Mouse (Mus musculus): Measurements from ENCODE around the gene Grasp. TPM values are rescaled to one million over a fixed set of nuclear protein-coding genes. Genes with fewer than 3 reads are reported as not detected.

Gene Grasp
- polyA plus RNA-seq, 1 experiment from 2014 or later = 6.9 TPM

- Histone ChIP-seq H3K4me3 (peak within 1 kb of the TSS; percentile 60), H3K9ac (peak within 1 kb of the TSS; percentile 72), H3K36me3 (no peaks in the 10 kb centered on the region), H3K4me2 (peak within 1 kb of the TSS; percentile 94), H3K27ac (peak within 1 kb of the TSS; percentile 30; the same call in 1 of the 2 replicates), H3K9me3 (no peaks in the 10 kb centered on the region), H3K4me1 (peaks cover 12% of the 10 kb centered on the region), H3K27me3 (no peaks in the 10 kb centered on the region)
- peak; percentile 80 for ATAC-seq (ENCODE audit: borderline replicate concordance, extremely low read depth, low FRiP score, low TSS enrichment)
- 1% methylated on average over 77 of the region's 82 CpGs for WGBS
These were observed 30.2 kb downstream of the Grasp start, which contains the start of gene Nr4a1 for GRCm38 (mm10) chr15:101253886-101254795. Nr4a1 (plus strand) TSS chr15:101254269.

GRCm38 (mm10) chr15:101255842-101256462, 32.0 kb downstream of the Grasp start:
- H3K36me3 ChIP-seq = no peaks in the 10 kb centered on the region
- H3K9ac ChIP-seq = no peak overlapping the region
- H3K9me3 ChIP-seq = no peaks in the 10 kb centered on the region
- ATAC-seq (ENCODE audit: borderline replicate concordance, extremely low read depth, low FRiP score, low TSS enrichment) = no peak
- no peak overlapping the region for H3K4me3 ChIP-seq
- no peaks in the 10 kb centered on the region for H3K27me3 ChIP-seq
- WGBS = 82% methylated on average over 7 of the region's 7 CpGs
- peaks cover 26% of the 10 kb centered on the region for H3K4me1 ChIP-seq
- no peak overlapping the region for H3K27ac ChIP-seq
- H3K4me2 ChIP-seq = no peak overlapping the region

GRCm38 (mm10) chr15:101256463-101257206, 32.6 kb downstream of the Grasp start:
- Histone ChIP-seq H3K9ac (no peak overlapping the region), H3K9me3 (no peaks in the 10 kb centered on the region), H3K27ac (no peak overlapping the region), H3K4me3 (no peak overlapping the region), H3K4me1 (peaks cover 33% of the 10 kb centered on the region), H3K27me3 (no peaks in the 10 kb centered on the region), H3K4me2 (no peak overlapping the region), H3K36me3 (no peaks in the 10 kb centered on the region)
- 69% methylated on average over 14 of the region's 14 CpGs for WGBS
- no peak for ATAC-seq (ENCODE audit: borderline replicate concordance, extremely low read depth, low FRiP score, low TSS enrichment)

- H3K9ac ChIP-seq = no peak overlapping the region
- H3K4me2 ChIP-seq = no peak overlapping the region
- no peak overlapping the region for H3K4me3 ChIP-seq
- H3K36me3 ChIP-seq = no peaks in the 10 kb centered on the region
- H3K27ac ChIP-seq = no peak overlapping the region
- no peaks in the 10 kb centered on the region for H3K27me3 ChIP-seq
- WGBS = 78% methylated on average over 11 of the region's 11 CpGs
- no peak for ATAC-seq (ENCODE audit: borderline replicate concordance, extremely low read depth, low FRiP score, low TSS enrichment)
- peaks cover 46% of the 10 kb centered on the region for H3K4me1 ChIP-seq
- H3K9me3 ChIP-seq = no peaks in the 10 kb centered on the region
These were observed 34.4 kb downstream of the Grasp start for GRCm38 (mm10) chr15:101258420-101258819.

- Histone ChIP-seq H3K9me3 (no peaks in the 10 kb centered on the region), H3K4me1 (peaks cover 35% of the 10 kb centered on the region), H3K4me3 (no peak overlapping the region), H3K27ac (peak overlapping the region; percentile 85), H3K27me3 (no peaks in the 10 kb centered on the region), H3K4me2 (no peak overlapping the region), H3K36me3 (no peaks in the 10 kb centered on the region), H3K9ac (no peak overlapping the region)
- ATAC-seq (ENCODE audit: borderline replicate concordance, extremely low read depth, low FRiP score, low TSS enrichment) = no peak
- WGBS = 64% methylated on average over 3 of the region's 3 CpGs
These were observed 35.9 kb downstream of the Grasp start for GRCm38 (mm10) chr15:101259922-101260321.

- Histone ChIP-seq H3K4me3 (no peak overlapping the region), H3K27ac (peak overlapping the region; percentile 85), H3K27me3 (no peaks in the 10 kb centered on the region), H3K4me2 (no peak overlapping the region), H3K9ac (no peak overlapping the region), H3K36me3 (no peaks in the 10 kb centered on the region), H3K9me3 (no peaks in the 10 kb centered on the region), H3K4me1 (peaks cover 34% of the 10 kb centered on the region)
- WGBS = 26% methylated on average over 10 of the region's 10 CpGs
- peak; percentile 41; the same call in 1 of the 2 replicates for ATAC-seq (ENCODE audit: borderline replicate concordance, extremely low read depth, low FRiP score, low TSS enrichment)
These were observed 36.4 kb downstream of the Grasp start for GRCm38 (mm10) chr15:101260387-101260786.

GRCm38 (mm10) chr15:101260874-101261622, 37.1 kb downstream of the Grasp start:
- no peak overlapping the region for H3K9ac ChIP-seq
- no peaks in the 10 kb centered on the region for H3K27me3 ChIP-seq
- peaks cover 41% of the 10 kb centered on the region for H3K4me1 ChIP-seq
- H3K4me2 ChIP-seq = no peak overlapping the region
- H3K36me3 ChIP-seq = no peaks in the 10 kb centered on the region
- ATAC-seq (ENCODE audit: borderline replicate concordance, extremely low read depth, low FRiP score, low TSS enrichment) = 0 out of 2 replicates have a peak, but pooled peaks have one; percentile 20
- 38% methylated on average over 13 of the region's 13 CpGs for WGBS
- H3K4me3 ChIP-seq = no peak overlapping the region
- no peaks in the 10 kb centered on the region for H3K9me3 ChIP-seq
- peak overlapping the region; percentile 85 for H3K27ac ChIP-seq

- peak overlapping the region; percentile 85 for H3K27ac ChIP-seq
- H3K9ac ChIP-seq = no peak overlapping the region
- no peaks in the 10 kb centered on the region for H3K36me3 ChIP-seq
- H3K27me3 ChIP-seq = no peaks in the 10 kb centered on the region
- H3K4me3 ChIP-seq = no peak overlapping the region
- no peak overlapping the region for H3K4me2 ChIP-seq
- peaks cover 52% of the 10 kb centered on the region for H3K4me1 ChIP-seq
- WGBS = 74% methylated on average over 5 of the region's 5 CpGs
- no peaks in the 10 kb centered on the region for H3K9me3 ChIP-seq
- no peak for ATAC-seq (ENCODE audit: borderline replicate concordance, extremely low read depth, low FRiP score, low TSS enrichment)
These were observed 38.5 kb downstream of the Grasp start for GRCm38 (mm10) chr15:101262502-101262901.

- peak overlapping the region; percentile 92 for H3K4me2 ChIP-seq
- 1% methylated on average over 55 of the region's 57 CpGs for WGBS
- no peaks in the 10 kb centered on the region for H3K27me3 ChIP-seq
- no peaks in the 10 kb centered on the region for H3K9me3 ChIP-seq
- peak overlapping the region; percentile 61 for H3K9ac ChIP-seq
- peak; percentile 92 for ATAC-seq (ENCODE audit: borderline replicate concordance, extremely low read depth, low FRiP score, low TSS enrichment)
- H3K36me3 ChIP-seq = peaks cover 12% of the 10 kb centered on the region
- peaks cover 51% of the 10 kb centered on the region for H3K4me1 ChIP-seq
- H3K4me3 ChIP-seq = peak overlapping the region; percentile 59
- H3K27ac ChIP-seq = peak overlapping the region; percentile 78
These were observed 42.4 kb downstream of the Grasp start for GRCm38 (mm10) chr15:101266132-101266963.

Measured in lung, embryonic 15.5 days (tissue).